Mouse (Mus musculus) neural tube, embryonic 10.5 days (tissue): ENCODE measurements at regions not wholly inside any gene's neighbourhood (a gene's known extent, or its start where the extent isn't known, plus 50 kb on each side); places are given as distances from the start of the nearest gene placed in this dataset.
A peak's percentile ranks its signal among the peaks of the same experiment; 100 is the strongest.
"Not testable (repeated sequence)": the region's sequence is repeated elsewhere in the genome, so short reads cannot be mapped to it uniquely, and the experiment has no call there.

Source experiments
- DNase-seq: peaks from one replicate; pipeline ENCODE4 v3.0.0-alpha.2; 2017; ENCODE audit warnings: low spot score; ENCODE audit errors: extremely low spot score

- peak; percentile 48 for DNase-seq
Observed at GRCm38 (mm10) chr12:93152618-93153245, 1303.8 kb upstream of the Sel1l start.

GRCm38 (mm10) chr12:93151530-93151929 lies 1302.6 kb upstream of the Sel1l start:
- no peak for DNase-seq

- no peak for DNase-seq
Observed at GRCm38 (mm10) chr12:93142265-93142664, 1293.3 kb upstream of the Sel1l start.

- no peak for DNase-seq
Observed at GRCm38 (mm10) chr12:93136395-93136794, 1287.4 kb upstream of the Sel1l start.

GRCm38 (mm10) chr12:93122216-93122615 lies 1273.3 kb upstream of the Sel1l start:
- DNase-seq: no peak

GRCm38 (mm10) chr12:93088031-93088790 lies 1239.3 kb upstream of the Sel1l start:
- DNase-seq: peak; percentile 19

GRCm38 (mm10) chr12:93063864-93064263 lies 1214.9 kb upstream of the Sel1l start:
- no peak for DNase-seq

- DNase-seq: no peak
Observed at GRCm38 (mm10) chr12:93019633-93020032, 1170.7 kb upstream of the Sel1l start.

GRCm38 (mm10) chr12:93011583-93011982 lies 1162.6 kb upstream of the Sel1l start:
- no peak for DNase-seq

- no peak for DNase-seq
Observed at GRCm38 (mm10) chr12:93006844-93007365, 1157.9 kb upstream of the Sel1l start.

GRCm38 (mm10) chr12:93003125-93003524 lies 1154.2 kb upstream of the Sel1l start:
- DNase-seq: no peak

- no peak for DNase-seq
Observed at GRCm38 (mm10) chr12:92975698-92976097, 1126.7 kb upstream of the Sel1l start.

- DNase-seq: no peak
Observed at GRCm38 (mm10) chr12:92944352-92944751, 1095.4 kb upstream of the Sel1l start.

GRCm38 (mm10) chr12:92927591-92927990 lies 1078.6 kb upstream of the Sel1l start:
- no peak for DNase-seq

- no peak for DNase-seq
Observed at GRCm38 (mm10) chr12:92926942-92927341, 1078.0 kb upstream of the Sel1l start.

- no peak for DNase-seq
Observed at GRCm38 (mm10) chr12:92919920-92920319, 1071.0 kb upstream of the Sel1l start.

- DNase-seq: no peak
Observed at GRCm38 (mm10) chr12:92916267-92916666, 1067.3 kb upstream of the Sel1l start.

GRCm38 (mm10) chr12:92915776-92916175 lies 1066.8 kb upstream of the Sel1l start:
- no peak for DNase-seq

GRCm38 (mm10) chr12:92915203-92915602 lies 1066.2 kb upstream of the Sel1l start:
- DNase-seq: no peak

GRCm38 (mm10) chr12:92904382-92904781 lies 1055.4 kb upstream of the Sel1l start:
- no peak for DNase-seq

- DNase-seq: no peak
Observed at GRCm38 (mm10) chr12:92892315-92892714, 1043.4 kb upstream of the Sel1l start.

GRCm38 (mm10) chr12:92891663-92892062 lies 1042.7 kb upstream of the Sel1l start:
- not testable (repeated sequence) for DNase-seq

- DNase-seq: not testable (repeated sequence)
Observed at GRCm38 (mm10) chr12:92891126-92891525, 1042.2 kb upstream of the Sel1l start.
